Mouse (Mus musculus): ENCODE measurements around the gene Oasl2. TPM values are rescaled to one million over a fixed set of nuclear protein-coding genes. Genes with fewer than 3 reads are reported as not detected.
"Not testable (repeated sequence)": the region's sequence is repeated elsewhere in the genome, so short reads cannot be mapped to it uniquely, and the experiment has no call there.

The Oasl2 gene
- polyA plus RNA-seq, 1 experiment, result 44.3 TPM

GRCm38 (mm10) chr5:114921551-114922365, 25.0 kb downstream of the Oasl2 start:
- Histone ChIP-seq H3K4me1 (ENCODE audit: control insufficient read depth, insufficient read depth, low read length) (peaks cover 1% of the 10 kb centered on the region; the same call in 1 of the 2 replicates), H3K27ac (ENCODE audit: control insufficient read depth, insufficient read depth, low read depth, low read length, poor library complexity) (peak overlapping the region; percentile 74), H3K4me3 (replicated peaks; ENCODE audit: control insufficient read depth, low read depth, low read length) (peak overlapping the region; percentile 54)
- 9% methylated on average over 19 of the region's 19 CpGs for WGBS
- peak; percentile 53; the same call in 1 of the 2 replicates for TF ChIP-seq CTCF (IDR thresholded peaks at IDR 0.05; ENCODE audit: control insufficient read depth, insufficient read depth, low read length)
- TF ChIP-seq POLR2A (IDR thresholded peaks at IDR 0.05; ENCODE audit: borderline replicate concordance, control insufficient read depth, low read depth, low read length), result 0 out of 2 replicates have a peak, but pooled peaks have one; percentile 18

GRCm38 (mm10) chr5:114922366-114922731, 25.6 kb downstream of the Oasl2 start:
- H3K27ac ChIP-seq (ENCODE audit: control insufficient read depth, insufficient read depth, low read depth, low read length, poor library complexity), result peak overlapping the region; percentile 74; the same call in 1 of the 2 replicates
- H3K4me3 ChIP-seq (replicated peaks; ENCODE audit: control insufficient read depth, low read depth, low read length), result peak overlapping the region; percentile 43
- TF ChIP-seq POLR2A (IDR thresholded peaks at IDR 0.05; ENCODE audit: borderline replicate concordance, control insufficient read depth, low read depth, low read length), result no peak
- no peak for TF ChIP-seq CTCF (IDR thresholded peaks at IDR 0.05; ENCODE audit: control insufficient read depth, insufficient read depth, low read length)
- WGBS, result 20% methylated on average over 10 of the region's 10 CpGs
- H3K4me1 ChIP-seq (ENCODE audit: control insufficient read depth, insufficient read depth, low read length), result peaks cover 1% of the 10 kb centered on the region; the same call in 1 of the 2 replicates

- H3K4me1 ChIP-seq (ENCODE audit: control insufficient read depth, insufficient read depth, low read length), result peaks cover 1% of the 10 kb centered on the region; the same call in 1 of the 2 replicates
- peak; percentile 35; the same call in 1 of the 2 replicates for TF ChIP-seq POLR2A (IDR thresholded peaks at IDR 0.05; ENCODE audit: borderline replicate concordance, control insufficient read depth, low read depth, low read length)
- no peak for TF ChIP-seq CTCF (IDR thresholded peaks at IDR 0.05; ENCODE audit: control insufficient read depth, insufficient read depth, low read length)
- WGBS, result 4% methylated on average over 15 of the region's 15 CpGs
- H3K27ac ChIP-seq (ENCODE audit: control insufficient read depth, insufficient read depth, low read depth, low read length, poor library complexity), result peak within 1 kb of the TSS; percentile 74
- peak within 1 kb of the TSS; percentile 75 for H3K4me3 ChIP-seq (replicated peaks; ENCODE audit: control insufficient read depth, low read depth, low read length)
These were observed 26.3 kb downstream of the Oasl2 start, which contains the start of gene Oasl1 for GRCm38 (mm10) chr5:114922998-114923473. Oasl1 (plus strand) TSS chr5:114923240.

- Histone ChIP-seq H3K27ac (ENCODE audit: control insufficient read depth, insufficient read depth, low read depth, low read length, poor library complexity) (no peak overlapping the region), H3K4me1 (ENCODE audit: control insufficient read depth, insufficient read depth, low read length) (peaks cover 1% of the 10 kb centered on the region; the same call in 1 of the 2 replicates), H3K4me3 (replicated peaks; ENCODE audit: control insufficient read depth, low read depth, low read length) (no peak overlapping the region)
- no peak for TF ChIP-seq CTCF (IDR thresholded peaks at IDR 0.05; ENCODE audit: control insufficient read depth, insufficient read depth, low read length)
- TF ChIP-seq POLR2A (IDR thresholded peaks at IDR 0.05; ENCODE audit: borderline replicate concordance, control insufficient read depth, low read depth, low read length), result no peak
- WGBS, result 82% methylated on average over 1 of the region's 1 CpGs
These were observed 29.5 kb downstream of the Oasl2 start for GRCm38 (mm10) chr5:114926153-114926684.

GRCm38 (mm10) chr5:114926753-114927152, 30.0 kb downstream of the Oasl2 start:
- peaks cover under 1% of the 10 kb centered on the region; the same call in 1 of the 2 replicates for H3K4me1 ChIP-seq (ENCODE audit: control insufficient read depth, insufficient read depth, low read length)
- no peak for TF ChIP-seq POLR2A (IDR thresholded peaks at IDR 0.05; ENCODE audit: borderline replicate concordance, control insufficient read depth, low read depth, low read length)
- no peak for TF ChIP-seq CTCF (IDR thresholded peaks at IDR 0.05; ENCODE audit: control insufficient read depth, insufficient read depth, low read length)
- no peak overlapping the region for H3K27ac ChIP-seq (ENCODE audit: control insufficient read depth, insufficient read depth, low read depth, low read length, poor library complexity)
- no peak overlapping the region for H3K4me3 ChIP-seq (replicated peaks; ENCODE audit: control insufficient read depth, low read depth, low read length)
- 77% methylated on average over 9 of the region's 9 CpGs for WGBS

GRCm38 (mm10) chr5:114931626-114932025, 34.9 kb downstream of the Oasl2 start:
- H3K4me1 ChIP-seq (ENCODE audit: control insufficient read depth, insufficient read depth, low read length), result no peaks in the 10 kb centered on the region; the same call in 1 of the 2 replicates
- 63% methylated on average over 5 of the region's 5 CpGs for WGBS
- H3K4me3 ChIP-seq (replicated peaks; ENCODE audit: control insufficient read depth, low read depth, low read length), result no peak overlapping the region
- H3K27ac ChIP-seq (ENCODE audit: control insufficient read depth, insufficient read depth, low read depth, low read length, poor library complexity), result no peak overlapping the region
- TF ChIP-seq POLR2A (IDR thresholded peaks at IDR 0.05; ENCODE audit: borderline replicate concordance, control insufficient read depth, low read depth, low read length), result no peak
- no peak for TF ChIP-seq CTCF (IDR thresholded peaks at IDR 0.05; ENCODE audit: control insufficient read depth, insufficient read depth, low read length)

- whole genome bisulfite sequencing, result 85% methylated on average over 8 of the region's 8 CpGs
- H3K4me3 ChIP-seq (replicated peaks; ENCODE audit: control insufficient read depth, low read depth, low read length), result no peak overlapping the region
- H3K4me1 ChIP-seq (ENCODE audit: control insufficient read depth, insufficient read depth, low read length), result no peaks in the 10 kb centered on the region
- TF ChIP-seq POLR2A (IDR thresholded peaks at IDR 0.05; ENCODE audit: borderline replicate concordance, control insufficient read depth, low read depth, low read length) (no peak), CTCF (IDR thresholded peaks at IDR 0.05; ENCODE audit: control insufficient read depth, insufficient read depth, low read length) (no peak)
- H3K27ac ChIP-seq (ENCODE audit: control insufficient read depth, insufficient read depth, low read depth, low read length, poor library complexity), result no peak overlapping the region
These were observed 36.5 kb downstream of the Oasl2 start for GRCm38 (mm10) chr5:114933206-114933605.

- whole genome bisulfite sequencing, result 77% methylated on average over 3 of the region's 3 CpGs
- Histone ChIP-seq H3K4me1 (ENCODE audit: control insufficient read depth, insufficient read depth, low read length) (no peaks in the 10 kb centered on the region), H3K4me3 (replicated peaks; ENCODE audit: control insufficient read depth, low read depth, low read length) (no peak overlapping the region), H3K27ac (ENCODE audit: control insufficient read depth, insufficient read depth, low read depth, low read length, poor library complexity) (no peak overlapping the region)
- TF ChIP-seq POLR2A (IDR thresholded peaks at IDR 0.05; ENCODE audit: borderline replicate concordance, control insufficient read depth, low read depth, low read length), result no peak
- TF ChIP-seq CTCF (IDR thresholded peaks at IDR 0.05; ENCODE audit: control insufficient read depth, insufficient read depth, low read length), result no peak
These were observed 39.1 kb downstream of the Oasl2 start for GRCm38 (mm10) chr5:114935838-114936237.

GRCm38 (mm10) chr5:114941138-114941537, 44.4 kb downstream of the Oasl2 start:
- 53% methylated on average over 3 of the region's 3 CpGs for WGBS
- not testable (repeated sequence) for H3K27ac ChIP-seq (ENCODE audit: control insufficient read depth, insufficient read depth, low read depth, low read length, poor library complexity); H3K4me3 ChIP-seq (replicated peaks; ENCODE audit: control insufficient read depth, low read depth, low read length); H3K4me1 ChIP-seq (ENCODE audit: control insufficient read depth, insufficient read depth, low read length)
